Mouse (Mus musculus): ENCODE results near the gene Crisp4. TPM values are rescaled to one million over a fixed set of nuclear protein-coding genes. Genes with fewer than 3 reads are reported as not detected.

Crisp4 gene
- total and polyA plus RNA-seq, 3 experiments: not detected

DNA sequence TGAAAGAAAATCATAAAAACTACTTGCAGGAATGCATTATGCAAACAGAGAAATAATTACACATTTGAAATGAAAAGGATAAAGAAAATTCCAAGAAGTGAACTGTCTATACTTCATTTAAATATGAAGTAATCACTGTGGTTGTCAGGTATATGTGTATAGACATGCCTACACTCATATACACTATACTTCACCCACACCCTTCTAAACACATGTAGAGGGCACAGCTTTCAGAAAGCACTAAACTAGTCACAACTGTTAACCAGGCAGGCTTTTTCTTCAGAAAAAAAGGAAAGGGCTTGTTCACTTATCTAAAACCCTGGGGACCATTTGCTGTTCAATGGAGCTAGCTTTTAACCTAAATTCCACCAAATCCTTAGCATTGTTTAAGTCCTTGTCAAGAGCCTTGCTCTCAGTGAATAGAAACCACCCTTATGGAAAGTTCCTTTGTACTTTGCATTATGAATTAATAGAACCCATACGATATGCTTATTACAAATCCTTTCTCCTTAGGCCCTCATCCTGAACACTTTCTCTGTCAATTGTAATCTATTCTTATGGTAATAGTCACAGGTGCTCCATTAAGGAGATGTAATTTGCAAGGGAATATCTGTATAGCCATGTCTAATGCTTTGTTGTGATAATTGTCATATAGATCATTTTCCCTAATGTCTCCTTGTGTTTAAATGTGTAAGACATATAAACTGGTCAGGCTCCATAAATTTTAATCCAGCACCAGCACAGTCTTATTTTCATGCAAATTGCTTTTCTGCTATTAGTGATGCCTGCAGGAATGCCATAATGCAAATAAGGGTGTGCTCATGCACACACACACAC is 40.5 kb downstream of the Crisp4 start:
- no peak for TF ChIP-seq POLR2A (IDR thresholded peaks at IDR 0.05; ENCODE audit: insufficient read depth, low read depth, low read length)
- no peak for TF ChIP-seq CTCF (IDR thresholded peaks at IDR 0.05)
- no peak for TF ChIP-seq EP300 (IDR thresholded peaks at IDR 0.05; ENCODE audit: insufficient read depth, low read depth, low read length)
- intact Hi-C loops (cut with DNase I): no loop called here
- H3K4me1 ChIP-seq (ENCODE audit: control insufficient read depth, insufficient read depth, low read length): no peaks in the 10 kb centered on the region

More for the DNA sequence above, 40.5 kb downstream of the Crisp4 start:
- 83% methylated on average over 1 of the region's 1 CpGs for WGBS
- Histone ChIP-seq H3K27ac (no peak overlapping the region), H3K36me3 (ENCODE audit: control insufficient read depth, insufficient read depth, low read length) (no peaks in the 10 kb centered on the region), H3K27me3 (ENCODE audit: control insufficient read depth, insufficient read depth, low read length) (no peaks in the 10 kb centered on the region), H3K9ac (ENCODE audit: low read depth, low read length) (no peak overlapping the region), H3K4me3 (no peak overlapping the region), H3K79me2 (replicated peaks; ENCODE audit: control insufficient read depth, insufficient read depth, low read length) (no peaks in the 10 kb centered on the region)
- DNase-seq: no peak

Other genes starting within 250 kb of the Crisp4 start
- gene Defb18, start 91.5 kb upstream of the Crisp4 start, total RNA-seq (2021): not detected
- not detected in 2 replicates for gene Defb18, start 91.5 kb upstream of the Crisp4 start, polyA plus RNA-seq (2012; rRNA removed)
- gene Defb41, start 119.2 kb upstream of the Crisp4 start, total RNA-seq (2021): not detected
- not detected in 2 replicates for gene Defb41, start 119.2 kb upstream of the Crisp4 start, polyA plus RNA-seq (2012; rRNA removed)